Mouse (Mus musculus): ENCODE data around the gene Lrrc27.

DNA sequence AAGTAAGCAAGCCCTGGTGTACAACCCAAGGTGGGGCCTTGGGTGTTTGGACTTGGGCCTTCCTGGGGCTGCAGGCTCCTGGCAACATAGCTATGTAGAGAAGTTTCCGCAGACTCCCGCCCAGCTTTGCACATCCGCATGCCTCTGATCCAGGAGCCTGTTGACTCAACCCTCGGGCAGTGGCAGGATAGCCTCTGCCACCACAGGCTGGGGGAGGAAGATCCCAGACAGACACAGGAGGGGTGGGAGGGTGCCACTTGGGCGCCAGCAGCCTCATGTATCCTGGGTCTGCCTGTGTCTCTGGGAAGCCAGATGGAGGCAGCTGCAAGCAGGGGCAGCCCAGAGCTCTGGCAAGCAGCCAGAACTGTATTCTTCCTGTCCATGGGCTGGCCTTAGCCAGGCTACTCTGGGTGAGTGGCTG is 39.1 kb downstream of the Lrrc27 start:
- no peak for TF ChIP-seq CTCF (IDR thresholded peaks at IDR 0.05; ENCODE audit: control insufficient read depth, insufficient read depth, insufficient read length)
- TF ChIP-seq CEBPB (IDR thresholded peaks at IDR 0.05; ENCODE audit: low read depth), result no peak
- TF ChIP-seq USF1 (IDR thresholded peaks at IDR 0.05; ENCODE audit: low read depth), result no peak
- no peak for TF ChIP-seq MAX (IDR thresholded peaks at IDR 0.05)
